Comparison of ENCODE assay signal across 19 mouse cellular contexts in the genomic region with DNA sequence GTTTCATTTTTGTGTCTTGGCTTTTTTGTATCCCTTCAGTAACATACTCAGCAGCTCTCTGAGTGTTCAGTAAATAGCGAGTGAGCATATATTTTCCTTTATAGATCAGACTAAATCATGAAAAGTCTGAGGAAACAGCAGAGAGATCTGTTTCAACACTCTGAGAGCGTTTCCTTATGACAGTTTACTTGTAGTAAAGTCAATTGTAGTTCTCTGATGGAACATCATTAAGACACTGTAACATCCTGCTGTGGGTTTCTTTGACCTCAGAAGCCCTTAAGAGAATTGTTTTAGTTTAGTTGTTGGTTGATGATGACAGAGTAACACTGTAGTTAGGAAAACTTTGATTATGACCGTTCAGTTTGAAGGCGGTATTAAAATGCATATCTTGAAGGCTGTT. TPM values are rescaled to one million over a fixed set of nuclear protein-coding genes. Genes with fewer than 3 reads are reported as not detected.
DNase-seq lines count a peak whose midpoint lies in the region; ATAC-seq and TF ChIP-seq lines count a peak whose summit lies in the region.
"Had no signal": no experiment of that assay in that cellular context is flagged by ENCODE, and none has a peak within 500 bp of the region (broad histone marks: within the 10 kb centered on the region; RNA-seq: fewer than 3 reads in every experiment).

No protein-coding gene starts in this region.

- H3K4me3 ChIP-seq in liver, embryonic 11.5 days (ENCODE audit: low read depth, low read length) = no peak overlapping the region
- H3K4me3 ChIP-seq in liver, postnatal 0 days (ENCODE audit: low read depth, low read length) = no peak overlapping the region
- no peak overlapping the region for H3K4me3 ChIP-seq in cerebellum, adult 2 months (replicated peaks; ENCODE audit: insufficient read depth, low read depth, low read length)
- H3K4me3 ChIP-seq: embryonic facial prominence, embryonic 10.5 days; left cerebral cortex, adult 2 months; midbrain, embryonic 13.5 days had no signal

- 81% methylated on average over 4 of the region's 4 CpGs for whole genome bisulfite sequencing in liver, embryonic 11.5 days
- 61% methylated on average over 4 of the region's 4 CpGs for WGBS in liver, postnatal 0 days (ENCODE audit: insufficient replicate concordance)
- WGBS in cerebellum, adult 2 months = 82% methylated on average over 4 of the region's 4 CpGs

- no peak for TF ChIP-seq POLR2A in cerebellum, adult 2 months (IDR thresholded peaks at IDR 0.05; ENCODE audit: borderline replicate concordance, insufficient read depth, low read length)

- no peak overlapping the region for H3K27ac ChIP-seq in liver, embryonic 11.5 days (ENCODE audit: low read depth, low read length)
- H3K27ac ChIP-seq in liver, postnatal 0 days (ENCODE audit: low read depth) = peak overlapping the region; percentile 41
- H3K27ac ChIP-seq in cerebellum, adult 2 months (ENCODE audit: insufficient read depth, low read length) = no peak overlapping the region
- H3K27ac ChIP-seq: embryonic facial prominence, embryonic 10.5 days; hindbrain, embryonic 14.5 days; kidney, postnatal 0 days; left cerebral cortex, adult 2 months; macrophage; midbrain, embryonic 13.5 days had no signal

- peak overlapping the region; percentile 15; the same call in 1 of the 2 replicates for H3K4me2 ChIP-seq in liver, embryonic 11.5 days
- peak overlapping the region; percentile 51 for H3K4me2 ChIP-seq in liver, postnatal 0 days (ENCODE audit: low read depth, low read length)
- H3K4me2 ChIP-seq: hindbrain, embryonic 14.5 days; lung, embryonic 14.5 days; midbrain, embryonic 13.5 days had no signal

- no peaks in the 10 kb centered on the region for H3K27me3 ChIP-seq in liver, embryonic 11.5 days (replicated peaks; ENCODE audit: control insufficient read depth, insufficient read depth, low read length)
- H3K27me3 ChIP-seq in liver, postnatal 0 days (ENCODE audit: insufficient read depth, low read length) = no peaks in the 10 kb centered on the region
- no peaks in the 10 kb centered on the region for H3K27me3 ChIP-seq in cerebellum, adult 2 months (ENCODE audit: control insufficient read depth, insufficient read depth, low read length)
- H3K27me3 ChIP-seq: midbrain, embryonic 13.5 days had no signal

- no peaks in the 10 kb centered on the region for H3K36me3 ChIP-seq in liver, embryonic 11.5 days (ENCODE audit: control insufficient read depth, insufficient read depth, low read length)
- peaks cover 8% of the 10 kb centered on the region for H3K36me3 ChIP-seq in liver, postnatal 0 days (replicated peaks; ENCODE audit: insufficient read depth, low read length)
- H3K36me3 ChIP-seq: embryonic facial prominence, embryonic 10.5 days; G1E; midbrain, embryonic 13.5 days had no signal

- no peak overlapping the region for H3K9ac ChIP-seq in liver, embryonic 11.5 days (ENCODE audit: low read depth, low read length)
- H3K9ac ChIP-seq in liver, postnatal 0 days (replicated peaks) = no peak overlapping the region
- H3K9ac ChIP-seq: hindbrain, embryonic 14.5 days; lung, embryonic 14.5 days; midbrain, embryonic 13.5 days had no signal

- no peak for ATAC-seq in liver, embryonic 11.5 days (replicated peaks; ENCODE audit: low FRiP score)
- ATAC-seq in hematopoietic stem cell, adult 5-6 weeks (replicated peaks in 1 of 2; ENCODE audit: insufficient read depth in 1 of 2, low FRiP score in 2 of 2, low TSS enrichment in 1 of 2, low read depth in 1 of 2, poor library complexity in 2 of 2, severe bottlenecking in 2 of 2) = peak; percentile 22 to 67; a peak in 3 of 4 replicates
- no peak for ATAC-seq in liver, postnatal 0 days
- ATAC-seq: forebrain, embryonic 16.5 days; midbrain, embryonic 13.5 days had no signal

- H3K9me3 ChIP-seq in liver, embryonic 11.5 days (ENCODE audit: control insufficient read depth, low read length) = no peaks in the 10 kb centered on the region
- no peaks in the 10 kb centered on the region for H3K9me3 ChIP-seq in liver, postnatal 0 days (ENCODE audit: low read length)
- H3K9me3 ChIP-seq: embryonic facial prominence, embryonic 10.5 days; G1E; midbrain, embryonic 13.5 days had no signal

- TF ChIP-seq CTCF in liver, postnatal 0 days (IDR thresholded peaks at IDR 0.05; ENCODE audit: low read depth) = no peak
- no peak for TF ChIP-seq CTCF in cerebellum, adult 2 months (IDR thresholded peaks at IDR 0.05; ENCODE audit: borderline replicate concordance, insufficient read depth, low read depth, low read length)

- TF ChIP-seq EP300 in liver, postnatal 0 days (IDR thresholded peaks at IDR 0.05; ENCODE audit: low read depth) = no peak

- peaks cover 52% of the 10 kb centered on the region for H3K4me1 ChIP-seq in liver, embryonic 11.5 days (replicated peaks; ENCODE audit: control insufficient read depth, insufficient read depth, low read length)
- peaks cover 54% of the 10 kb centered on the region for H3K4me1 ChIP-seq in liver, postnatal 0 days (ENCODE audit: insufficient read depth)
- H3K4me1 ChIP-seq in cerebellum, adult 2 months (ENCODE audit: control insufficient read depth, insufficient read depth, low read length) = peaks cover 4% of the 10 kb centered on the region; the same call in 1 of the 2 replicates
- H3K4me1 ChIP-seq: embryonic facial prominence, embryonic 10.5 days had no signal

- no peak for DNase-seq in liver, embryonic 11.5 days (ENCODE audit: low spot score)
- DNase-seq in liver = no peak
- no peak for DNase-seq in liver, postnatal 0 days
- no peak for DNase-seq in ovary, postnatal 14 days (ENCODE audit: low spot score)
- DNase-seq in lung, postnatal 25 days (ENCODE audit: low spot score) = no peak
- DNase-seq in cerebellum, adult 2 months = no peak
- DNase-seq: cerebellum, postnatal 36 days; heart, adult 18-20 months; kidney, adult 11 months; lung, embryonic 14.5 days had no signal

RNA-seq across cellular contexts. Expression of a gene that starts 8.3 kb away (rescaled TPM):
- 62.6 and 65.9 TPM in 2 replicates for polyA plus RNA-seq in liver, embryonic 11.5 days (2014; fragmentation: Nextera tagmentation; extraction: Ambion mirVana)
- 157 and 219 TPM in 2 replicates for total RNA-seq in hematopoietic stem cell, adult 5-6 weeks (2017)
- 29.9 and 30.6 TPM in 2 replicates for polyA plus RNA-seq in liver, postnatal 0 days (2015; fragmentation: Nextera tagmentation; extraction: Ambion mirVana)
- 156 and 163 TPM in 2 replicates for polyA plus RNA-seq in cerebellum, adult 2 months (2012; rRNA removed)

Comparison
In these comparisons a context has a peak if more than half of its experiments do, and no peak if none do; other contexts are left out.
1. ATAC-seq: peak in hematopoietic stem cell, adult 5-6 weeks (2 of 2); none in liver, embryonic 11.5 days (single experiment) and liver, postnatal 0 days (single experiment).